Mouse (Mus musculus): ENCODE measurements around the gene Ctnna2. TPM values are rescaled to one million over a fixed set of nuclear protein-coding genes. Genes with fewer than 3 reads are reported as not detected.

Ctnna2 gene
- total and polyA plus RNA-seq, 3 experiments: 0.11 TPM; not detected in 2

GRCm38 (mm10) chr6:77475354-77475753, 504.1 kb downstream of the Ctnna2 start:
- H3K9me3 ChIP-seq (replicated peaks): peaks cover 6% of the 10 kb centered on the region; the same call in 1 of the 2 replicates
- H3K4me1 ChIP-seq (ENCODE audit: insufficient read depth, low read depth, low read length): no peaks in the 10 kb centered on the region
- no peaks in the 10 kb centered on the region for H3K36me3 ChIP-seq (replicated peaks)
- ATAC-seq (ENCODE audit: extremely low read depth, insufficient number of reproducible peaks, low FRiP score, poor library complexity, severe bottlenecking) (no peak), DNase-seq (ENCODE audit: low spot score) (no peak)
- H3K4me3 ChIP-seq (ENCODE audit: low read depth, low read length): no peak overlapping the region
- TF ChIP-seq GATA1 (IDR thresholded peaks at IDR 0.05; ENCODE audit: borderline replicate concordance, low read length): no peak
- TF ChIP-seq TAL1 (conservative IDR thresholded peaks at IDR 0.05; ENCODE audit: low read depth, low read length): no peak
- no peaks in the 10 kb centered on the region for H3K27me3 ChIP-seq (ENCODE audit: insufficient read depth, low read length)

GRCm38 (mm10) chr6:77473256-77473655, 506.2 kb downstream of the Ctnna2 start:
- DNase-seq (ENCODE audit: low spot score): no peak
- H3K36me3 ChIP-seq (replicated peaks): no peaks in the 10 kb centered on the region
- no peaks in the 10 kb centered on the region for H3K27me3 ChIP-seq (ENCODE audit: insufficient read depth, low read length)
- H3K4me3 ChIP-seq (ENCODE audit: low read depth, low read length): no peak overlapping the region
- TF ChIP-seq GATA1 (IDR thresholded peaks at IDR 0.05; ENCODE audit: borderline replicate concordance, low read length) (no peak), TAL1 (conservative IDR thresholded peaks at IDR 0.05; ENCODE audit: low read depth, low read length) (no peak), POLR2AphosphoS5 (IDR thresholded peaks at IDR 0.05; ENCODE audit: insufficient replicate concordance, low read depth, low read length) (no peak)
- ATAC-seq (ENCODE audit: extremely low read depth, insufficient number of reproducible peaks, low FRiP score, poor library complexity, severe bottlenecking): no peak
- H3K4me1 ChIP-seq (ENCODE audit: insufficient read depth, low read depth, low read length): no peaks in the 10 kb centered on the region
- peaks cover 6% of the 10 kb centered on the region; the same call in 1 of the 2 replicates for H3K9me3 ChIP-seq (replicated peaks)

DNA sequence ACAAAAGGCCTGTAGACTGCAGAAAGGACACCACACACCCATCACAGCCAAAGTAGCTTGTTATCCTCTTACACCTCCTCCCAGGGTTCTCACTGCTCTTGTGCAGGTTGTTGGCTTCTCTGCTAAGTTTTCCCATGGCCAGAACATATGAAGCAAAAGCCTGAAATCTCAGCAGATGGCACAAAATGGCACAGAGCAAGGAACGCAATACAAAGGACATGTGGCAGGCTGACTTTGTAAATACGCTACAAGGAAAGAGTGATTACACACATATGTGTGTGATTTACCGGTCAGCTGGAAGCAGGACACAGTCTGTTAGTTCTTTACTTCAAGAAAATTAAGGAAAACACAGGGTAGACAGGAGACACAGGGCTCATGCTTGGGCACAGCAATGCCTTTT, 511.4 kb downstream of the Ctnna2 start:
- DNase-seq (ENCODE audit: low spot score): no peak
- TF ChIP-seq POLR2AphosphoS5 (IDR thresholded peaks at IDR 0.05; ENCODE audit: insufficient replicate concordance, low read depth, low read length) (no peak), TAL1 (conservative IDR thresholded peaks at IDR 0.05; ENCODE audit: low read depth, low read length) (no peak), GATA2 (IDR thresholded peaks at IDR 0.05; ENCODE audit: borderline replicate concordance, low read depth, low read length) (no peak), GATA1 (IDR thresholded peaks at IDR 0.05; ENCODE audit: borderline replicate concordance, low read length) (no peak), CTCF (IDR thresholded peaks at IDR 0.05; ENCODE audit: low read depth, low read length) (no peak)
- H3K27me3 ChIP-seq (ENCODE audit: insufficient read depth, low read length): no peaks in the 10 kb centered on the region
- no peaks in the 10 kb centered on the region for H3K9me3 ChIP-seq (replicated peaks)
- H3K4me3 ChIP-seq (ENCODE audit: low read depth, low read length): no peak overlapping the region
- H3K36me3 ChIP-seq (replicated peaks): no peaks in the 10 kb centered on the region
- no peaks in the 10 kb centered on the region for H3K4me1 ChIP-seq (ENCODE audit: insufficient read depth, low read depth, low read length)
- ATAC-seq (ENCODE audit: extremely low read depth, insufficient number of reproducible peaks, low FRiP score, poor library complexity, severe bottlenecking): no peak

GRCm38 (mm10) chr6:77462737-77463136, 516.8 kb downstream of the Ctnna2 start:
- Histone ChIP-seq H3K27me3 (ENCODE audit: insufficient read depth, low read length) (no peaks in the 10 kb centered on the region), H3K9me3 (replicated peaks) (0 out of 2 replicates have a peak, but pooled peaks cover 6% of the 10 kb centered on the region), H3K4me3 (ENCODE audit: low read depth, low read length) (no peak overlapping the region), H3K36me3 (replicated peaks) (no peaks in the 10 kb centered on the region), H3K4me1 (ENCODE audit: insufficient read depth, low read depth, low read length) (no peaks in the 10 kb centered on the region)
- TF ChIP-seq CTCF (IDR thresholded peaks at IDR 0.05; ENCODE audit: low read depth, low read length): no peak
- no peak for TF ChIP-seq TAL1 (conservative IDR thresholded peaks at IDR 0.05; ENCODE audit: low read depth, low read length)
- TF ChIP-seq POLR2AphosphoS5 (IDR thresholded peaks at IDR 0.05; ENCODE audit: insufficient replicate concordance, low read depth, low read length): no peak
- TF ChIP-seq GATA1 (IDR thresholded peaks at IDR 0.05; ENCODE audit: borderline replicate concordance, low read length): no peak
- TF ChIP-seq GATA2 (IDR thresholded peaks at IDR 0.05; ENCODE audit: borderline replicate concordance, low read depth, low read length): no peak
- DNase-seq (ENCODE audit: low spot score) (no peak), ATAC-seq (ENCODE audit: extremely low read depth, insufficient number of reproducible peaks, low FRiP score, poor library complexity, severe bottlenecking) (no peak)

- TF ChIP-seq CTCF (IDR thresholded peaks at IDR 0.05; ENCODE audit: low read depth, low read length): no peak
- no peak for TF ChIP-seq POLR2AphosphoS5 (IDR thresholded peaks at IDR 0.05; ENCODE audit: insufficient replicate concordance, low read depth, low read length)
- no peak for TF ChIP-seq TAL1 (conservative IDR thresholded peaks at IDR 0.05; ENCODE audit: low read depth, low read length)
- TF ChIP-seq GATA2 (IDR thresholded peaks at IDR 0.05; ENCODE audit: borderline replicate concordance, low read depth, low read length): no peak
- TF ChIP-seq GATA1 (IDR thresholded peaks at IDR 0.05; ENCODE audit: borderline replicate concordance, low read length): no peak
- H3K4me3 ChIP-seq (ENCODE audit: low read depth, low read length): no peak overlapping the region
- DNase-seq (ENCODE audit: low spot score) (no peak), ATAC-seq (ENCODE audit: extremely low read depth, insufficient number of reproducible peaks, low FRiP score, poor library complexity, severe bottlenecking) (no peak)
- H3K27me3 ChIP-seq (ENCODE audit: insufficient read depth, low read length): no peaks in the 10 kb centered on the region
- peaks cover 11% of the 10 kb centered on the region for H3K9me3 ChIP-seq (replicated peaks)
- no peaks in the 10 kb centered on the region for H3K36me3 ChIP-seq (replicated peaks)
- H3K4me1 ChIP-seq (ENCODE audit: insufficient read depth, low read depth, low read length): no peaks in the 10 kb centered on the region
Observed at GRCm38 (mm10) chr6:77457919-77458318, 521.6 kb downstream of the Ctnna2 start.

GRCm38 (mm10) chr6:77446861-77447260, 532.6 kb downstream of the Ctnna2 start:
- DNase-seq (ENCODE audit: low spot score) (no peak), ATAC-seq (ENCODE audit: extremely low read depth, insufficient number of reproducible peaks, low FRiP score, poor library complexity, severe bottlenecking) (no peak)
- no peaks in the 10 kb centered on the region for H3K9me3 ChIP-seq (replicated peaks)
- H3K4me1 ChIP-seq (ENCODE audit: insufficient read depth, low read depth, low read length): no peaks in the 10 kb centered on the region
- H3K27me3 ChIP-seq (ENCODE audit: insufficient read depth, low read length): no peaks in the 10 kb centered on the region
- no peak overlapping the region for H3K4me3 ChIP-seq (ENCODE audit: low read depth, low read length)
- no peak for TF ChIP-seq GATA2 (IDR thresholded peaks at IDR 0.05; ENCODE audit: borderline replicate concordance, low read depth, low read length)
- TF ChIP-seq CTCF (IDR thresholded peaks at IDR 0.05; ENCODE audit: low read depth, low read length): no peak
- no peak for TF ChIP-seq TAL1 (conservative IDR thresholded peaks at IDR 0.05; ENCODE audit: low read depth, low read length)
- no peak for TF ChIP-seq GATA1 (IDR thresholded peaks at IDR 0.05; ENCODE audit: borderline replicate concordance, low read length)
- TF ChIP-seq POLR2AphosphoS5 (IDR thresholded peaks at IDR 0.05; ENCODE audit: insufficient replicate concordance, low read depth, low read length): no peak
- no peaks in the 10 kb centered on the region for H3K36me3 ChIP-seq (replicated peaks)

DNA sequence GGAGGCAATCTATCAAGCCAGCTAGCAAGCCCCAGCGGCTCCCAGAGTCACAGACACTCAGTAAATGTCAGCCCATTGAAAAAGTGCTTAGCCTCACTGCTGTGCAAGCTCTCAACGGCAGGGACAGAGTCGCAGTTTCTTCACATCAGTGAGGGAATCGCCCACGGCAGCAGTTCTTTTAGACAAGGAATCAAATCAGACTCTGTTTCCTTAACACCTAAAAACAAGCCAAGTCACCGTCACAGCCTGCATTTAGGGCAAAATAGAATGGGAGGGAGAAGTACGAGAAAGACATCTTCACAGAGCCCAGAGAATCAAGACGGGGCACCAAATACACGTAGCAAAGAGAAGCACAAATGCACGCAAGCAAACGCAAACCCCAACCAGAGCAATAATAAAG, 535.6 kb downstream of the Ctnna2 start:
- H3K4me1 ChIP-seq (ENCODE audit: insufficient read depth, low read depth, low read length): no peaks in the 10 kb centered on the region
- H3K9me3 ChIP-seq (replicated peaks): no peaks in the 10 kb centered on the region
- H3K36me3 ChIP-seq (replicated peaks): no peaks in the 10 kb centered on the region
- TF ChIP-seq GATA1 (IDR thresholded peaks at IDR 0.05; ENCODE audit: borderline replicate concordance, low read length): no peak
- TF ChIP-seq GATA2 (IDR thresholded peaks at IDR 0.05; ENCODE audit: borderline replicate concordance, low read depth, low read length): no peak
- TF ChIP-seq CTCF (IDR thresholded peaks at IDR 0.05; ENCODE audit: low read depth, low read length): no peak
- no peak for TF ChIP-seq TAL1 (conservative IDR thresholded peaks at IDR 0.05; ENCODE audit: low read depth, low read length)
- no peak for TF ChIP-seq POLR2AphosphoS5 (IDR thresholded peaks at IDR 0.05; ENCODE audit: insufficient replicate concordance, low read depth, low read length)
- ATAC-seq (ENCODE audit: extremely low read depth, insufficient number of reproducible peaks, low FRiP score, poor library complexity, severe bottlenecking) (no peak), DNase-seq (ENCODE audit: low spot score) (no peak)
- no peaks in the 10 kb centered on the region for H3K27me3 ChIP-seq (ENCODE audit: insufficient read depth, low read length)
- no peak overlapping the region for H3K4me3 ChIP-seq (ENCODE audit: low read depth, low read length)
